Mouse (Mus musculus) cerebellum, adult 2 months (tissue): ENCODE data around the gene Gli3. TPM values are rescaled to one million over a fixed set of nuclear protein-coding genes. Genes with fewer than 3 reads are reported as not detected.

ENCODE experiments used
- DNase-seq, 2 experiments: peaks; one replicate each; pipeline ENCODE4 v3.0.0; 2021
- H3K27ac ChIP-seq: fragments of 200-500 bp; 2 replicates; pipeline ENCODE4 v1.5.1; 2012; ENCODE audit warnings: low read length, control low read depth, inconsistent platforms; ENCODE audit not compliant: insufficient read depth
- H3K27me3 ChIP-seq: fragments of 200-500 bp; 2 replicates; pipeline ENCODE4 v1.6.1; 2012; ENCODE audit warnings: inconsistent platforms, mild to moderate bottlenecking, low read length, moderate library complexity; ENCODE audit not compliant: control insufficient read depth, insufficient read depth
- H3K4me1 ChIP-seq: fragments of 200-500 bp; 2 replicates; pipeline ENCODE4 v1.6.1; 2011; ENCODE audit warnings: low read length; ENCODE audit not compliant: control insufficient read depth, insufficient read depth
- H3K4me3 ChIP-seq: fragments of 200-500 bp; replicated peaks from 2 replicates; pipeline ENCODE3; 2011; ENCODE audit warnings: mild to moderate bottlenecking, low read depth, low read length, control low read depth; ENCODE audit not compliant: insufficient read depth
- CTCF ChIP-seq: fragments of 200-500 bp; IDR thresholded peaks from 2 replicates; pipeline ENCODE4 v1.5.1; 2011; ENCODE audit warnings: low read depth, mild to moderate bottlenecking, control low read depth, low read length, moderate library complexity, borderline replicate concordance; ENCODE audit not compliant: insufficient read depth
- POLR2A ChIP-seq: fragments of 200-500 bp; IDR thresholded peaks from 2 replicates; pipeline ENCODE4 v1.6.1; 2011; ENCODE audit warnings: low read length, control low read depth, borderline replicate concordance; ENCODE audit not compliant: insufficient read depth
- WGBS: fragments of 180-500 bp; shearing (Covaris S2); methylation state at CpG from one replicate; pipeline ENCODE4 v1.1.7; 2018; 5-methylcytosine and 5-hydroxymethylcytosine counted together
- polyA plus RNA-seq: library from polyadenylated mRNA; depleted of rRNA; stranded (reverse); fragments of >200 nt; gene quantifications from 2 replicates; pipeline ENCODE4 v1.2.3, GENCODE M21; 2012

The Gli3 gene
- polyA plus RNA-seq, 1 experiment, result 2.4 TPM

- Histone ChIP-seq H3K27me3 (no peaks in the 10 kb centered on the region), H3K4me3 (no peak overlapping the region), H3K27ac (no peak overlapping the region), H3K4me1 (no peaks in the 10 kb centered on the region)
- no peak for TF ChIP-seq CTCF
- no peak for TF ChIP-seq POLR2A
- no peak for DNase-seq
- 72% methylated on average over 4 of the region's 4 CpGs for WGBS
Measured at GRCm38 (mm10) chr13:15677106-15677760, 214.2 kb downstream of the Gli3 start.

GRCm38 (mm10) chr13:15681530-15681929 lies 218.5 kb downstream of the Gli3 start:
- Histone ChIP-seq H3K27me3 (no peaks in the 10 kb centered on the region), H3K27ac (no peak overlapping the region), H3K4me3 (no peak overlapping the region), H3K4me1 (no peaks in the 10 kb centered on the region)
- no peak for DNase-seq
- no peak for TF ChIP-seq CTCF
- TF ChIP-seq POLR2A, result no peak
- 95% methylated on average over 1 of the region's 1 CpGs for WGBS

- Histone ChIP-seq H3K27ac (no peak overlapping the region), H3K4me1 (no peaks in the 10 kb centered on the region), H3K4me3 (no peak overlapping the region), H3K27me3 (no peaks in the 10 kb centered on the region)
- TF ChIP-seq POLR2A, result no peak
- no peak for TF ChIP-seq CTCF
- WGBS, result 50% methylated on average over 1 of the region's 1 CpGs
- no peak for DNase-seq
Measured at GRCm38 (mm10) chr13:15683006-15683405, 220.0 kb downstream of the Gli3 start.

- Histone ChIP-seq H3K4me1 (no peaks in the 10 kb centered on the region), H3K27ac (no peak overlapping the region), H3K4me3 (no peak overlapping the region), H3K27me3 (no peaks in the 10 kb centered on the region)
- 54% methylated on average over 6 of the region's 6 CpGs for WGBS
- TF ChIP-seq CTCF, result no peak
- no peak for TF ChIP-seq POLR2A
- DNase-seq, result no peak
Measured at GRCm38 (mm10) chr13:15688074-15688825, 225.2 kb downstream of the Gli3 start.

GRCm38 (mm10) chr13:15688826-15689501 lies 225.9 kb downstream of the Gli3 start:
- no peak for TF ChIP-seq POLR2A
- Histone ChIP-seq H3K27me3 (no peaks in the 10 kb centered on the region), H3K4me1 (no peaks in the 10 kb centered on the region), H3K4me3 (no peak overlapping the region), H3K27ac (no peak overlapping the region)
- 85% methylated on average over 5 of the region's 5 CpGs for WGBS
- no peak for DNase-seq

GRCm38 (mm10) chr13:15691751-15692464 lies 228.9 kb downstream of the Gli3 start:
- no peak for DNase-seq
- WGBS, result 61% methylated on average over 5 of the region's 5 CpGs
- TF ChIP-seq POLR2A, result no peak
- TF ChIP-seq CTCF, result no peak
- H3K27ac ChIP-seq, result no peak overlapping the region
- H3K4me3 ChIP-seq, result no peak overlapping the region
- no peaks in the 10 kb centered on the region for H3K27me3 ChIP-seq
- H3K4me1 ChIP-seq, result no peaks in the 10 kb centered on the region

- no peak overlapping the region for H3K4me3 ChIP-seq
- no peaks in the 10 kb centered on the region for H3K27me3 ChIP-seq
- no peak overlapping the region for H3K27ac ChIP-seq
- no peaks in the 10 kb centered on the region for H3K4me1 ChIP-seq
- TF ChIP-seq CTCF (no peak), POLR2A (no peak)
- no peak for DNase-seq
Measured at GRCm38 (mm10) chr13:15692465-15692809, 229.4 kb downstream of the Gli3 start.

GRCm38 (mm10) chr13:15698284-15698683 lies 235.2 kb downstream of the Gli3 start:
- no peaks in the 10 kb centered on the region for H3K4me1 ChIP-seq
- DNase-seq, result no peak
- no peaks in the 10 kb centered on the region for H3K27me3 ChIP-seq
- H3K27ac ChIP-seq, result no peak overlapping the region
- no peak for TF ChIP-seq CTCF
- TF ChIP-seq POLR2A, result no peak
- 88% methylated on average over 4 of the region's 4 CpGs for WGBS
- H3K4me3 ChIP-seq, result no peak overlapping the region
